Mouse (Mus musculus): ENCODE data around the gene Cobl.

GRCm38 (mm10) chr11:12274276-12274675, 190.5 kb downstream of the Cobl start:
- no peak for TF ChIP-seq CTCF (IDR thresholded peaks at IDR 0.05; ENCODE audit: insufficient read depth, low read length)
- no peak for TF ChIP-seq POLR2A (IDR thresholded peaks at IDR 0.05; ENCODE audit: borderline replicate concordance, extremely low read depth, low read depth, low read length)
